Mouse (Mus musculus) thymus, adult 2 months (tissue): ENCODE results near the gene Ago1. TPM values are rescaled to one million over a fixed set of nuclear protein-coding genes. Genes with fewer than 3 reads are reported as not detected.

Source experiments
- DNase-seq: peaks from one replicate; pipeline ENCODE4 v3.0.0; 2021
- H3K27ac ChIP-seq: fragments of 200-500 bp; 2 replicates; pipeline ENCODE4 v1.5.1; 2012; ENCODE audit warnings: low read length, control low read depth; ENCODE audit not compliant: control insufficient read depth, insufficient read depth
- H3K27me3 ChIP-seq: fragments of 200-500 bp; 2 replicates; pipeline ENCODE4 v1.6.1; 2012; ENCODE audit warnings: mild to moderate bottlenecking, low read length, moderate library complexity, mixed read lengths; ENCODE audit not compliant: control insufficient read depth, insufficient read depth
- H3K36me3 ChIP-seq: fragments of 200-500 bp; 2 replicates; pipeline ENCODE4 v1.6.1; 2012; ENCODE audit warnings: mild to moderate bottlenecking, low read length, moderate library complexity; ENCODE audit not compliant: control insufficient read depth, insufficient read depth
- H3K4me1 ChIP-seq: fragments of 200-500 bp; replicated peaks from 2 replicates; pipeline ENCODE4 v1.6.1; 2012; ENCODE audit warnings: low read length; ENCODE audit not compliant: control insufficient read depth, insufficient read depth
- H3K4me3 ChIP-seq: fragments of 200-500 bp; 2 replicates; pipeline ENCODE4 v1.5.1; 2012; ENCODE audit warnings: mild to moderate bottlenecking, low read length, control low read depth, moderate library complexity; ENCODE audit not compliant: control insufficient read depth, insufficient read depth
- CTCF ChIP-seq: fragments of 200-500 bp; IDR thresholded peaks from 2 replicates; pipeline ENCODE4 v1.5.1; 2012; ENCODE audit warnings: mild to moderate bottlenecking, control low read depth, low read length, moderate library complexity, borderline replicate concordance; ENCODE audit not compliant: control insufficient read depth, poor library complexity, insufficient read depth; ENCODE audit errors: extremely low read depth
- POLR2A ChIP-seq: fragments of 200-500 bp; IDR thresholded peaks from 2 replicates; pipeline ENCODE4 v1.6.1; 2012; ENCODE audit warnings: mild to moderate bottlenecking, low read length, control low read depth, moderate library complexity; ENCODE audit not compliant: control insufficient read depth, poor library complexity, insufficient read depth; ENCODE audit errors: extremely low read depth
- WGBS: fragments of 180-500 bp; shearing (Covaris S2); methylation state at CpG from one replicate; pipeline ENCODE4 v1.1.7; 2018; 5-methylcytosine and 5-hydroxymethylcytosine counted together
- polyA plus RNA-seq: library from polyadenylated mRNA; depleted of rRNA; stranded (reverse); fragments of >200 nt; gene quantifications from 2 replicates; pipeline ENCODE4 v1.2.3, GENCODE M21; 2012; rRNA removed

Gene Ago1
- polyA plus RNA-seq, 1 experiment: 46.4 TPM

DNA sequence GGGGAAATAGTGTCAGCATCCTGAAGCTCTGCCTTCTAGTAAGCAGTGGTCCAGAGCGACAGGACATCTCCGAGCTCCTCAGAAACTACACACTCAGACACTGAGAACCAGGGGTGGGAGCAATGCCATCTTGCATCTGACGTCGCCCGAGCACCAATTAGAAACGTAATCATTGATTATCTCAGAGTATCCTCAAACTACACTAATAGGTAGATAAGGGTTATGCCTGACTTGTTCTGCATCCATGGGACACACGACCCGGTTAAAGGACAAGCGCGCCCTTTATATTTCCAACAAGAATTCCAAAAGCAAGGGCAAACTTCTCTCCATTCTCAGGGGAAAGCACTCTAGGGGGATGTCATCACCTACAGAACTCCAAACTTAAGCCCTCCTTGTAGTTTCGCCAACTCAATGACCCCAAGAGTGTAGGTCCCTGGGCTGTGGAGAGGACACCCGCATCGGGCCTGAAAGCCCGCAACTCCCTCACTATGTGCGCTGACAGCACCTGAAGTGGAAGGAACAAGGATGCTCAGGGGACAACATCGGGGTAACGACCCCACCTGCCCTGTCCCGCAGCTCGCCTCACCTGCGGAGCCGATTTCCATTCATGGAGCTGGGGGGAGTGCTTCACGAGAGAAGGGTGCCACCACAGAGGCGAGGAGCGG, 39.6 kb downstream of the Ago1 start:
- no peak for DNase-seq
- Histone ChIP-seq H3K27ac (peak overlapping the region; percentile 35; the same call in 1 of the 2 replicates), H3K4me1 (peaks cover 9% of the 10 kb centered on the region), H3K27me3 (no peaks in the 10 kb centered on the region), H3K4me3 (peak overlapping the region; percentile 94), H3K36me3 (no peaks in the 10 kb centered on the region)
- TF ChIP-seq POLR2A: no peak
- no peak for TF ChIP-seq CTCF
- WGBS: 9% methylated on average over 24 of the region's 24 CpGs

DNA sequence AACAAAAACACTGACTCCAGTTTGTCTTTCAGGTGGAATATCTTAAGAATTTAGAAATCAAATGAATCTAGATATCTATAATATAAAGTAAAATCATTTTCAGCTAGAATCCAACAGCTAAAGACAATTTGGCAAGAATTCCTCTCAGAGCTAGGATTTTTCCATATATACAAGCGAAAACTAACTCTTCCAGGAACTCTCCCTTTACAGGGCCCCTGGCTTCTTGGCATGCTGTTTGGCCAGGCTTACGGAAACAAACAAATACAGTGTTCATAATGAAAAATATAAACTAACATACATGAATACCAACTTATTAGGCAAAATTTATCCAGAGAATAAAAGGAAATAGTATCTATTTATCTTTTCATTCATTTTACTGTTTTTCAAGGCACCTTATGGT, 44.5 kb downstream of the Ago1 start:
- WGBS: 94% methylated on average over 2 of the region's 2 CpGs

DNA sequence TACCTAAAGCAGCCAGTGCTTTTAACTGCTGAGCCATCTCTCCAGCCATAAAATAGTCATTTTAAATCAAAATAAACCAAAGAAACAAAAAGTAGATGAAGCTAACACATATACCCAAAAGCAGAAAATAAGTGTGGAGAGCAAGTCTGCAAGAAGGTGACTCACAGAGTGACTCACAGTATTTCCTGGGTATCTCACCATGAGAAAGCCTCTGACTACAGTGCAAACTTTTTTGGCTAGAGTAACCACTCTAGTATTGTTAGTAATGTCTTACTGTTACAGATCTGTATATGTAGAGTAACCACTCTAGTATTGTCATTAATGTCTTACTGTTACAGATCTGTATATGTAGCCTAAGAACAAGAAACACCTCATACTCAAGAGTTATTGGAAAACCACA, 52.7 kb downstream of the Ago1 start:
- DNase-seq: no peak
- no peaks in the 10 kb centered on the region for H3K27me3 ChIP-seq
- no peak overlapping the region for H3K4me3 ChIP-seq
- H3K27ac ChIP-seq: no peak overlapping the region
- no peaks in the 10 kb centered on the region for H3K4me1 ChIP-seq
- no peak for TF ChIP-seq POLR2A
- no peaks in the 10 kb centered on the region for H3K36me3 ChIP-seq

More for the DNA sequence above, 44.5 kb downstream of the Ago1 start:
- TF ChIP-seq POLR2A (no peak), CTCF (no peak)
- Histone ChIP-seq H3K4me3 (no peak overlapping the region), H3K27me3 (no peaks in the 10 kb centered on the region), H3K27ac (no peak overlapping the region), H3K4me1 (peaks cover 4% of the 10 kb centered on the region), H3K36me3 (no peaks in the 10 kb centered on the region)
- DNase-seq: no peak

DNA sequence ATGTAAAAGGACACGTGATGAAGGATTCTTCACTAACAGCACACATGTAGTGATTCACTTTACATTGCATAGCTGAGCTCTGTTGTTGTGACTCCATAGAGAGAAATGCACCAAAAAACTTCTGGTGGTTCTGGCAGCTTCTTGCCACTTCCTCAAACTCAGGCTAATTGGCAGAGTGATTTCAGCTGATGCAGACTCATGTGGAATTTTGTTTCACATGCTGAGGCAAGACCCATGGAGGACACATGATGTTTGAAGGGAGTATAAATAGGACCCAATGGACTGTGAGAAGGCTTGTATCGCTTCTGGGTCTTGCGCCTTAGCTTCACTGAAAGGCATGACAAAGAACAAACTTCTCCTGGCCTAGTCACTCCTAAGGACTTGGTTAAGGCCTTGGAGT, 55.9 kb downstream of the Ago1 start:
- Histone ChIP-seq H3K36me3 (no peaks in the 10 kb centered on the region), H3K4me1 (no peaks in the 10 kb centered on the region), H3K4me3 (no peak overlapping the region), H3K27me3 (no peaks in the 10 kb centered on the region), H3K27ac (no peak overlapping the region)
- DNase-seq: no peak
- TF ChIP-seq POLR2A (no peak), CTCF (no peak)
- WGBS: 97% methylated on average over 3 of the region's 3 CpGs

Other genes starting within 250 kb of the Ago1 start
- 74.6 and 84.2 TPM in 2 replicates for gene Map7d1, start 212.2 kb downstream of the Ago1 start, polyA plus RNA-seq
- 48.0 and 55.1 TPM in 2 replicates for gene Trappc3, start 206.3 kb downstream of the Ago1 start, polyA plus RNA-seq
- gene Col8a2, start 181.8 kb downstream of the Ago1 start, polyA plus RNA-seq: 0.28 and 0.35 TPM in 2 replicates
- 66.0 and 67.9 TPM in 2 replicates for gene Adprhl2, start 146.9 kb downstream of the Ago1 start, polyA plus RNA-seq
- 0.83 and 1.4 TPM in 2 replicates for gene Tekt2, start 142.9 kb downstream of the Ago1 start, polyA plus RNA-seq
- gene Ago3, start 39.0 kb downstream of the Ago1 start, polyA plus RNA-seq: 29.1 and 33.4 TPM in 2 replicates
- 0.48 and 0.62 TPM in 2 replicates for gene Ago4, start 64.9 kb upstream of the Ago1 start, polyA plus RNA-seq
- 8.1 and 11.4 TPM in 2 replicates for gene Clspn, start 88.4 kb upstream of the Ago1 start, polyA plus RNA-seq
- gene 5730409E04Rik, start 141.2 kb upstream of the Ago1 start, polyA plus RNA-seq: 3.6 and 4.6 TPM in 2 replicates
- gene Psmb2, start 209.0 kb upstream of the Ago1 start, polyA plus RNA-seq: 229 and 262 TPM in 2 replicates